Mouse (Mus musculus) thymus, adult 18-20 months (tissue): ENCODE results near the gene Lrrc23.
"Not testable (repeated sequence)": the region's sequence is repeated elsewhere in the genome, so short reads cannot be mapped to it uniquely, and the experiment has no call there.

Experiments used
- DNase-seq, 2 experiments: peaks; one replicate each; pipeline ENCODE4 v3.0.0; 2022; ENCODE audit warnings: mixed read lengths in 2 of 2

The Lrrc23 gene

GRCm38 (mm10) chr6:124807366-124807765, 27.8 kb upstream of the Lrrc23 start:
- DNase-seq: no peak

- DNase-seq: no peak
These were observed 27.1 kb upstream of the Lrrc23 start for GRCm38 (mm10) chr6:124806446-124807140.

DNA sequence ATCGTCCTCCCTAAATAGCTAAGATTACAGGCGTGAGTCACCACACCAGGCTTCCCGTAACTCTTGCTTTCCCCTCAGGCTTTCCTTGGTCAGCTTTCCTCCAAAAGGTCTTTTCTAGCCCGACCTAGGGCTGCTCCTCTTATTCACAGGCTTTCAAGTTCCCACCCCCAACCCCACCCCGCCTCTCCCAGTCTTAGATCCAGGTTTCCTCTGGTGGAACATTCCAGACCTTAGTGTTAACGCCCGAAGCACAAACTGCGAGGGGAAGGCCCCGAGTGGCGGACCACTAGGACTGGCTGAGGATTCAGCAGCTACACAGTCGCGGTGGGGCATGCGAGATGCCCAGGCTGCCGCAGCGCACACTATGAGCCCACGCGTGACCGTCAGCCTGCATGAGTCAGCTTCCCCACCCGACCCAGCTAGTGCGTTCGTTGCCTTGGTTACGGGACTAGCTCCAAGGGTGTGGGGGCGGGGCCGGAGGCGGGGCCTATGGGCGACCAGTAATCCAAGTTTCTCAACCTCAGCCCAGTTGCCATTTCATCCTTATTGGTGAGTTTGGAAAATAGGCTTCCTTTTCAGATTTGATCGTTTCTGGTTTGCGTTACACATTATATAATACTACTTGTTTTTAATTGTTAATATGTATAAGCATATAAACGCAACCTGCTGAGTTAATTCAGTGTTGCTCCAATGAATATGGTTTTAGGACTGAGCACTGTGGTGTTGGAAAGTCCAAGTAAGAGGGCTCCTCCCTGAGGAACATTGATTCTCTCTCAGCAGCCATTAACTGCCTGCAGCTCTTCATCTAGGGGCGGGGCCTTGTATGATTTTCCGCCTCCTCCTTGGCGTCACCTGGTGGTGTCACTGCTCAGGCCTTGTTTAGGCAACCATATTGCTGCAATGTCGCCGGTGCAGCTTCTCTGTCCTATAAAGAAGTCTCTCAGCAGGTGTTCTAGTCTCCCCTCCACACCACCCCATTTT, 26.1 kb upstream of the Lrrc23 start:
- peak; percentile 55 to 71 for DNase-seq

GRCm38 (mm10) chr6:124804341-124804740, 24.8 kb upstream of the Lrrc23 start:
- no peak for DNase-seq

DNA sequence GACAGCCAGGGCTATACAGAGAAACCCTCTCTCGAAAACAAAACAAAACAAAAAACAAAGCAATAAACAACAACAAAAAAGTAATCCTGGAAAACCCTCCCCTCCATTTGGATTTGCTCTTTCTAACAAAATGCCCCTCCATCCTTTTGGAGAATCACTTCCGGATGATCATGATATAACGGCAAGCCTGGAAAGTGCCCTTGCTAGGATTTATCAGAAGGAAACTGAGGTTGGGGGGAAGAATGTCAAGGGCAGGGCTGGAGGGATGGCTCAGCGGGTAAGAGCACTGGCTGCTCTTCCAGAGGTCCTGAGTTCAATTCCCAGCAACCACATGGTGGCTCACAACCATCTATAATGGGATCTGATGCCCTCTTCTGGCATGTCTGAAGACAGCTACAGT, 24.2 kb upstream of the Lrrc23 start:
- not testable (repeated sequence) for DNase-seq

DNA sequence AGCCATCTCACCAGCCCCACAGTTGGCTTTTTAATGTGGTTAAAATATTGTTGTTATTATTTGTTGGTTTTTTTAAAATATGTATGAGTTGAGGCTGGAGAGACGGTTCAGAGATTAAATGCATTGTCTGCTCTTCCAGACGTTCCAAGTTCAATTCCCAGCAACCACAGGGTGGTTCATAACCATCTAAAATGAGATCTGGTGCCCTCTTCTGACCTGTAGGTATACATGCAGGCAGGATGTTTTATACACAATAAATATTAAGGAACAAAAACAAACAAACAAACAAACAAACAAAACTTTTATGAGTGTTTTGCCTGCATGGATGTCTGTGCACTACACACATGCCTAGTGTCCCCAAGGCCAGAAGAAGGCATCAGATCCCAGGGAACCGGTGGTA, 23.5 kb upstream of the Lrrc23 start:
- DNase-seq: no peak

GRCm38 (mm10) chr6:124802400-124802799, 22.9 kb upstream of the Lrrc23 start:
- not testable (repeated sequence) for DNase-seq

DNA sequence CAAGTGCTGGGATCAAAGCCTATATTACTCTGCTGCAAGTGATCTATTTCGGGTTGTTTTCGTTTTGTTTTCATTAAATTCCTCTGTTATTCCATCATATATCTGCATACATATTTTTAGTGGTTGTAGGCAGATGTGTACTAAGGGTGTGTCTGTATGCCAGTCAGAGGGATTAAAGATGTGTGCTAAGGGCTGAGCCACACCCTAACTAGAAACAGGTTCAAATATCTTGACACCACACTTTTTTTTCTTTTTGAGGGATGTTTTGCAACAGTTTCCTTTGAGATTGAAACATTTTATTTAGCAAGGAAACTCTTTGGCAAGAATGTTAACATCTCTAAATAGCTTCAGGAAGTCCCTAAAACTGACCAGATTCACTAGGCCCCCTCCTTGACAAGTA, 16.7 kb upstream of the Lrrc23 start:
- DNase-seq: no peak

GRCm38 (mm10) chr6:124795781-124796180, 16.3 kb upstream of the Lrrc23 start:
- no peak for DNase-seq

GRCm38 (mm10) chr6:124791911-124792310, 12.4 kb upstream of the Lrrc23 start:
- no peak for DNase-seq

DNA sequence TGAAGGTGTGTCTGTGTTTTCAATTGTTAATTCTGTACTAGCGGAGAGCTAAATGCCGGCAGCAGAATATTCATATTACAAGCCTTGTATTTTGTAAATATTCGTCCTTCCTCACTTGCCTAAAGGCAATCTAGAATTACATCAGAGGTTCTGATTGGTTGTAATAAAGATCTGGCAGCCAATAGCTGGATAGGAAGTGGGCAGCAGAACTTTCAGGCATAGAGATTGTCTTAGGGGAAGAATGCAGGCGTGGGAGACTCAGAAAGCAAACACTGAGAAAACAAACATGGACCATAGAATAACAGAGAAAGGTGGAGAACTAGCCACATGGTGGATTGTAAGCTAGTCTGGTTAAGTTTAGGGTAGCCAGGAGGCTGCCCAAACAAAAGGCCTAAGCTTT, 10.6 kb upstream of the Lrrc23 start:
- no peak for DNase-seq

- no peak for DNase-seq
These were observed 10.0 kb upstream of the Lrrc23 start for GRCm38 (mm10) chr6:124789519-124789918.

- no peak for DNase-seq
These were observed 8.2 kb upstream of the Lrrc23 start for GRCm38 (mm10) chr6:124787722-124788121.

DNA sequence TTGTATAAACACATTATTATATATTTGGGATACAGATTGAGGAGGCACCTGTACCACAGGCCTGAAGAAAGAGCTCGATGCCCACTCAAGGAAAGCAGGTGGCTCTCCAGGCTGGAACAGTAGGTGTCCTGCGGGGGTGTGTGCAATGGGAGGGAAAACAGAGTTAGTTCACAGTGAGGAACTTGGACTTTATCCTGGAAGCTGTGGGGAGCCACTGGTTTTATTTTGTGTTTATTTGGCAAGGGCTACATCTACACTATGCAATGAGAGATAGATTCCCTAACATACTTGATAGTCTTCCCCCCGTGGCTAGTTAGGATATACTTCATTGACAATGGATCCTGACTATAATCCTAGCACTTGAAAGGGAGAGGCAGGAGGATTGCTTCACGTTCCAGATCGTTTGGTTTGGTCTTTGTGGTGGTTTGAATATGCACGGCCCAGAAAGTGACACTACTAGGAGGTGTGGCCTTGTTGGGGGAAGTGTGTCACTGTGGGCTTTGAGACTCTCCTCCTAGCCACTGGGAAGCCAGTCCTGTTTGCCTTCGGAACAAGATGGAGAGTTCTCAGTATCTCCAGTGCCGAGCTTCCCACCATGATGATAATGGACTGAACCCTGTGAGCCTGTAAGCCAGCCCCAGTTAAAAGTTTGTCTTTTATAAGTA, 7.4 kb upstream of the Lrrc23 start:
- DNase-seq: no peak

GRCm38 (mm10) chr6:124782436-124782835, 2.9 kb upstream of the Lrrc23 start:
- DNase-seq: peak; percentile 52 to 56

DNA sequence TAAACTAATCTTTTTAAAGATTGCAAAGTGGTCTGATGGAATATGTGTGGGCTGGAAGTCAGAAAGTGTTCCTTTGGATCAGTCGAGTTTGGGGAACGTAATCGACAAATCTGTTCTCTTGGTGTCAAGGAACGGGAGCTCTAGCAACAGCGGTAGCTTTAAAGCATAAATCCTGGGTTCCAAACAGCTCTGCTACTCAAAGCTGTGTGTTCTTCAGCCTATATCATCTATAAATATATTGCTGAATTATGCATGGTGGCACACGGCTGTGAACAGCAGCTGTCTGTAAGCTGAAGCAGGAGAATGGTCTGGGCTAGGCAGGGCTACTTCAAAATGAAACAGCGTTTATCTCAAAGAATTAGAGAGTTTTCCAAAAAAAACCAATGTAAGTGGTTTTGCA, 1.4 kb upstream of the Lrrc23 start:
- DNase-seq: no peak

DNA sequence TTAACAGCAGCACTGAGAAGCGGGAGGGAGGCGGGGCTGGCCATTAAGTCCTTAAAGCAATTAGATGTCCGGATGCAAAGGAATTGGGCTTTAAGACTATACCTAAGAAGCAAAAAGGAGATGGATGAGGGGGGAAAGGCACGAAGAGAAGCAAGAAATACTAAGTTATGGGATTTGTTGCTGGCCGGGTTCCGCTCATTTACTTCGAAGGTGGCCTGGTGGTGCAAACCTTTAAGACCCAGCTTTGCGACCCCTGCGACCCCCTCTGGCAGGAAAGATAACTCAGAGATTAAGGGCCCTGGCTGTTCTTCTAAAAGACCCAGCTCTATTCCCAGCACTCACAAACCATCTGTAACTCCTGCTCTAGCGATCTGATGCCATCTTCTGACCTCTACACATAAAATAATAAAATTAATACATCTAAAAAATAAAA, 473 bp upstream of the Lrrc23 start:
- no peak for DNase-seq

- DNase-seq: no peak
These were observed 9.0 kb downstream of the Lrrc23 start for GRCm38 (mm10) chr6:124770511-124770910.

DNA sequence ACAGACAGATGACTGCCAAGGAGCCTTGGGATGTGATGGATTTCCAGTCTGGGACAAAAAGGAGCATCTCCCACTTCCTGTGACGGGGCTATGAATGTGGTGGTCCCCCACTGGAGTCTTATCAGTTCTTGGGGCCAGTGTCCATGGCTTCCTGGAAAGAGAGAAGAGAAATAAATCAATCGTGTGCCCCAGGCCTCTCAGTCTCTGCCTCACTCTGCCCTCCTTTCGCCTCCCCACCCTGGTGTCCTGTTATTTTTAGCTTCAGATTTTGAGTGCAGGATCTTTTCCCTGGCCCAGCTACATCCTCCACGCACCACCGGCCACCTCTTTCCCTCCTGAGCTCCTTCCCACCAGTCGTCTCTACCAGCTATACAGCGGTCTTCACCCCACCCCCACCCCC, 9.5 kb downstream of the Lrrc23 start:
- no peak for DNase-seq

DNA sequence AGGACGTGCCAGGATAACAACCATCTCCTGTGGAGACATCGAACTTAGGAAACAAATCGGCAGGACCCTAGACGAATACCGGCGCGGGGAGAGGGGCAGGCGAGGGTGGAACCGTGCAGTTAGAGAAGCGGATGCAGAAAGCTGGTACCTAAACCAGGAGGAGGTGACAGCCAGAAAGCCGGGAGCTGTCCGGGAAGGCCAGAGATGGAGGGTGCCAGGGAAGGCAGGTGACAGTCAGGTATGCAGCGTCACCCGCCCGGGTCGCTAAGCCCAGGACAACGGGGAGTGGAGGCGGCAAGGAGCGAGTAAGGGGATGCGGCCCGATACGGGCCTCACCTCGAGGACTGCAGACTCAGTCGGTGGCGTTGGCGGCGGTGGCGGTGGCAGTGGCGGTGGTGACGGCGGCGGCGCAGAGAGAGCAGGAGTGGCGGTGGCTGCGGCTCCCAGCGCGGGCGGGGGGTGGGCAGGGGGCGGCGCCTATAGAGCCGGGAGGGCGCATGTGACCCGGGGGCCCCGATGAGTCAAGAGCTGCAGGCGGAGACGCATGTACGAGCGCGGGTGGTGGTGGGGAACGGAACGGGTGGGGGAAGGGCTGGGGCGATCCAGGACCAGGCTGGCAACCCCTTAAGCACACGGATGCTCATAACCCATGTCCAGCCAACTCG, 10.3 kb downstream of the Lrrc23 start, which contains the start of gene Eno2:
Gene Eno2, minus strand, starts transcription at position 573 of the 665 bp plus-strand sequence.
- DNase-seq: peak; percentile 36 to 53

- DNase-seq: no peak
These were observed 10.9 kb downstream of the Lrrc23 start for GRCm38 (mm10) chr6:124768704-124769044.

DNA sequence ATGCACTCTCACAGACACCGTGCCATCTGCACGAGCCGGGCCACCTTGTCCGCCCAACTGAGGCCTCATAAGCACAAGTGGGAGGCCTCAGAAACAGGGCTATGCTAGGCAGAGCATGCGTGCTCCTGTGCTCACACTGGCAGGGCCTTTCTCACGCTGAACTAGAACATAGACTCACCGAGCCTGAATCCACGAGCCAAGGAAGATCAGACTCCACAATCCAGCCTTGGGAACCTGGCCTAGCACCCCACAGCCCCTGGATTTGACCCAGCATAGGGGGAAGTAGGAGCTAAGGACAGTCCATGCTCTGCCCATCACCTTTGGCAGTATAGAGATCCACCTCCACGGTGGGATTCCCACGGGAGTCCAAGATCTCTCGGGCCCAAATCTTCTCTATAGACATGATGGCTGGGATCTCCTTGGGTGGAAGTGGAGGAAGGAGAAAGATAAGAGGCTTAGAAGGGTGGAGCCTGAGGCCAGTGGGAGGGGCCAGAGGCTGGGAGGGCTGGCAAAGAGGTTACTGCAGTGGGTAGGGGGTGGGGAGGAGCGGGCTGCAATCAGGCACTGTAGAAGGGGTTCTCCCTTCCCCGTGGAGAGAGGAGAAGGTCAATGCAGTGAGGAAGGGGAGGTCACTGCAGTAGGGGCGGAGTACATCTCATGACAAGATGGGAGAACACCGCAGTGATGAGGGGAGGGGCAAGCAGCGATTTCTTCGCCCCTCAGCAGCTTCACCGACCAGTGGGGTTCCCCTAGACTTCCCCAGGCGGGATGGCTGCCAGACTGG, 11.4 kb downstream of the Lrrc23 start:
- DNase-seq: peak in 1 of 2 experiments; percentile 22
